Comparison of ENCODE assay signal across 16 mouse cellular contexts in genomic region chr6:8390296-8390695, GRCm38 (mm10).
A peak's percentile ranks its signal among the peaks of the same experiment; 100 is the strongest.
DNase-seq lines count a peak whose midpoint lies in the region.
"Had no signal": no experiment of that assay in that cellular context is flagged by ENCODE, and none has a peak within 500 bp of the region (broad histone marks: within the 10 kb centered on the region; RNA-seq: fewer than 3 reads in every experiment).

No protein-coding gene starts in this region.

- DNase-seq in thymus, postnatal 14 days: peak; percentile 44
- no peak for DNase-seq in thymus, postnatal 10 days (ENCODE audit: low spot score in 2 of 2)
- DNase-seq in MEL-GATA-1-ER (ENCODE audit: extremely low read depth, low read depth): peak; percentile 41
- no peak for DNase-seq in spleen, postnatal 36 days (ENCODE audit: low spot score in 2 of 2)
- DNase-seq in lung, postnatal 14 days: no peak
- DNase-seq: adrenal gland, adult 2 months; adrenal gland, postnatal 10 days; adrenal gland, postnatal 25 days; cerebellum, adult 11 months; cerebellum, adult 18-20 months; cerebellum, adult 8-10 months; cerebellum, adult 9-11 months; cerebellum, postnatal 14 days; cerebellum, postnatal 36 days; embryo, embryonic 11 days; forebrain, postnatal 0 days had no signal

Comparison
In these comparisons a context has a peak if more than half of its experiments do, and no peak if none do; other contexts are left out.
1. DNase-seq: peak in thymus, postnatal 14 days (single experiment) and MEL-GATA-1-ER (single experiment); none in thymus, postnatal 10 days (0 of 2), spleen, postnatal 36 days (0 of 2) and lung, postnatal 14 days (single experiment).